Mouse (Mus musculus): ENCODE results near the gene Dgcr6.

Dgcr6 gene

DNA sequence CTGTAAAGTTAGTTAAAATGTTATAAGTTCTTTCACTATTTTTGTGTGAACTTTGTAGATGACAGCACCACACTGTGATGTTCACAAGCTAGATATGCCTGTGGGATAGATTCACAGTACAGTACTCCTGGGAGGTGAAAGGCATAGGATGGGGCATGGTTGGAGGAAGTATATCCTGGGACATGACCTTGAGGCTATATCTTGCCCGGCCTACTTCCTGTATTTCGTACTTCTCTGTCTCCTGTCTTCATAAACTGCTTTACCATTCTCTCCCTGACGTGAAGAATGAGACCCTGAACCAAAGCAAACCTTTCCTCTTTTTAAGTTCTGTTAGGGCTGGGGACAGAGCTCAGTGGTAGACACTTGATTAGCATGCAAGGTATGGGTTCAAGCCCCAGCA is 65.6 kb downstream of the Dgcr6 start:
- DNase-seq (ENCODE audit: low read depth, low spot score): no peak

DNA sequence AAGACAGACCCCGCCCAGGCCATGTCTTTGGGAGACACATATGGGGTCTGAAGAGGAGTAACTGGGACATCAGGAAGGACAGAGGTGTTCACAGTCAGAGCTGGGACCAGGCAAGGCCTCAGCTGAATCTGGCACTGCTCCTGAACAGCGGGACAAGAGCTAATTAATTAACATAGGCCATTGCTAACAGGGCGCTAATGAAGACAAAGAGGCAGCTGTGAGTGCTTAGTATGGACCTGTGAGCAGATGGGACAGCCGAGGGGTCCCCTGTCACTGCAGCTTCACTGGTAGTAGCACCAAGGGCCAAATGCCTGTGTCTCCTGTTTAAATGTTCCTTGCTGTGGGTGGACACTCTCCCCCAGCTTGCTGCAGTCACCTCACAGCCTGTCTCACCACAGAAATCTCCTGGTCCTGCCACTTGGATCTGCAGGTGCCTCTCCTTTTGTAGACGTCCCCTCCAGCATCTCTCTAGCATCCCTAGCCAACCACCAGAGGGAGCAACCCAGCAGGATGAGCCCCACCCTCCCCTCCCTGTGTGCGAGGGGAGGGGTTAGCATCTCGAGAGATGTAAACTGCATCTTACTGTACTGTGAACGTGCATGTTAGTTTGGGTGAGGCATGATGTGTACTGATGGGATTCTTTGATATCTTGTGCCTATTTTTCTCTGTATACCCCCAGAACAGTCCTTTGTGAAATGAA is 66.5 kb downstream of the Dgcr6 start:
- peak; percentile 50 for DNase-seq (ENCODE audit: low read depth, low spot score)

Data from CD4-positive helper T cell, adult 2 months (primary cell).